Mouse (Mus musculus): ENCODE results near the gene Grk2.

DNA sequence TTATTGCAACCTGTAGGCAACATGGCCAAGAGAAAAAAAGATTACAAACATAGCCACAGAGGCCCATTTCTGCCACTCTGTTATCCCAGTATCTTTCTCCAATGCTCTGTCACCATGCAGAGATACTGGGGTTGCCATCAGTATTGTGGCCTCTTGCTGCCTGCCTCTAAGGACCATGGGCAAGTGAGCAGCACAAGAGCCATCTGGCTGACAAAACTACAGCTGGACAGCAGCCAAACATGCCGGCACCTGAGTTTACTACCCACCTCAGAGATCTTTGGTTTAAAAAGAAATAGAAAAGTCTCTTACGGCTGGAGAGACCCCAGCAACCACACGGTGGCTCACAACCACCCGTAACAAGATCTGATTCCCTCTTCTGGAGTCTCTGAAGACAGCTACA, 13.2 kb upstream of the Grk2 start:
- TF ChIP-seq ETS1 (conservative IDR thresholded peaks at IDR 0.05; ENCODE audit: low read depth, low read length) (no peak), EP300 (IDR thresholded peaks at IDR 0.05; ENCODE audit: low read length) (no peak), ZNF384 (IDR thresholded peaks at IDR 0.05; ENCODE audit: low read depth, low read length) (no peak), HCFC1 (IDR thresholded peaks at IDR 0.05; ENCODE audit: low read depth, low read length) (no peak), RCOR1 (conservative IDR thresholded peaks at IDR 0.05; ENCODE audit: low read depth, low read length) (no peak), CTCF (conservative IDR thresholded peaks at IDR 0.05 in 1 of 2, IDR thresholded peaks at IDR 0.05 in 1 of 2; ENCODE audit: low read depth in 2 of 2, low read length in 2 of 2) (no peak), NELFE (IDR thresholded peaks at IDR 0.05; ENCODE audit: low read depth, low read length) (no peak), TBP (conservative IDR thresholded peaks at IDR 0.05; ENCODE audit: low read depth, low read length) (no peak), POLR2AphosphoS2 (IDR thresholded peaks at IDR 0.05; ENCODE audit: low read depth, low read length) (no peak), TCF12 (IDR thresholded peaks at IDR 0.05; ENCODE audit: low read depth, low read length) (no peak)

All from CH12.LX (cell line).